Mouse (Mus musculus): Measurements from ENCODE around the gene Gm45062. TPM values are rescaled to one million over a fixed set of nuclear protein-coding genes. Genes with fewer than 3 reads are reported as not detected.

The Gm45062 gene
- polyA plus RNA-seq, 1 experiment = 2.0 TPM

DNA sequence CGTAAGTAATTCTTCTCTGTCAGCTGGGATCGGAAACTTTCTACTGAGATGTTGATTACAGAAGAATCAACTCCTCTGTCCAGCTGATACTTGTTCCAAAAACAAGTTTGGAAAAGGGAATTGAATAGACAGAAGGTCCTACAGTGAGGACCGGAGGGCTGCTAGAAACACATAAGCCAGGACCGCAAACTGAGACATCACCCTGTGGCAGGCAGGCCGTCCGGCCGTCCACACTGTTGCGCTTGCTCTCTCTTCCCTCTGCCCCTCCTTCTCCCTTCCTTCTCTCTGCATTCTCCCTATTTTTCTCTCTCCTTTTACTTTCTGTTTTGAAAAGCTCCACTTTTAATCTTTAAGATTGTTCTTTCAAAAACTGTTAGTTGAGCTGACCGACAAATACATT, 332.4 kb downstream of the Gm45062 start:
- H3K27ac ChIP-seq (ENCODE audit: insufficient read depth, low read depth, low read length) = no peak overlapping the region
- H3K4me3 ChIP-seq (ENCODE audit: insufficient read depth, low read depth, low read length) = no peak overlapping the region
- no peaks in the 10 kb centered on the region for H3K4me1 ChIP-seq (ENCODE audit: control insufficient read depth, insufficient read depth, low read length)
- H3K36me3 ChIP-seq (ENCODE audit: control insufficient read depth, insufficient read depth, low read length) = no peaks in the 10 kb centered on the region
- no peaks in the 10 kb centered on the region for H3K27me3 ChIP-seq (replicated peaks; ENCODE audit: control insufficient read depth, insufficient read depth, low read length)
- TF ChIP-seq CTCF (conservative IDR thresholded peaks at IDR 0.05; ENCODE audit: insufficient read depth, insufficient read length, low read depth, low read length) (no peak), POLR2A (IDR thresholded peaks at IDR 0.05; ENCODE audit: low read depth, low read length) (no peak)
- no peak for DNase-seq
- 87% methylated on average over 9 of the region's 9 CpGs for WGBS

DNA sequence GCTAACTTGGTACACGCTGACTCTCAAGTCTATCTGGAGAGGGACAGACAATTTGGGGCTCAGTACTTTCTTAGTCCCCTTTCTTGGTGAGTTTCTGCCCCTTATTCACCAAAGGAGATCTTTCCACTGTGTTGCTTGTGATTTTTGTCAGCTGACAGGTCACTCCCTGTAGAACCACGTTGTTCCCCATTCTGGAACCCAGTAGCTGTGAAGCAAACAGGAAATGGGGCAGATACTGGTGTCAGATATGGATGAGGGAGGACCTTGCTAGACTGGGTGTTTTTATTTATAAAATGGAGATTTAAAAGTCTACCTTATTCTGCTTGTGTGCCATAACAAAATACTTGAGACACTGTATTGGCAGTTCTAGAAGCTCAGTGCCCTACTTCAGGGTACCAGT, 358.1 kb downstream of the Gm45062 start:
- 75% methylated on average over 2 of the region's 2 CpGs for WGBS
- Histone ChIP-seq H3K27me3 (replicated peaks; ENCODE audit: control insufficient read depth, insufficient read depth, low read length) (no peaks in the 10 kb centered on the region), H3K4me1 (ENCODE audit: control insufficient read depth, insufficient read depth, low read length) (no peaks in the 10 kb centered on the region), H3K4me3 (ENCODE audit: insufficient read depth, low read depth, low read length) (no peak overlapping the region), H3K27ac (ENCODE audit: insufficient read depth, low read depth, low read length) (no peak overlapping the region), H3K36me3 (ENCODE audit: control insufficient read depth, insufficient read depth, low read length) (no peaks in the 10 kb centered on the region)
- TF ChIP-seq POLR2A (IDR thresholded peaks at IDR 0.05; ENCODE audit: low read depth, low read length) (no peak), CTCF (conservative IDR thresholded peaks at IDR 0.05; ENCODE audit: insufficient read depth, insufficient read length, low read depth, low read length) (no peak)
- DNase-seq = no peak

GRCm38 (mm10) chr6:8619582-8620350, 360.5 kb downstream of the Gm45062 start:
- TF ChIP-seq CTCF (conservative IDR thresholded peaks at IDR 0.05; ENCODE audit: insufficient read depth, insufficient read length, low read depth, low read length) (no peak), POLR2A (IDR thresholded peaks at IDR 0.05; ENCODE audit: low read depth, low read length) (no peak)
- no peaks in the 10 kb centered on the region for H3K27me3 ChIP-seq (replicated peaks; ENCODE audit: control insufficient read depth, insufficient read depth, low read length)
- H3K4me3 ChIP-seq (ENCODE audit: insufficient read depth, low read depth, low read length) = no peak overlapping the region
- no peaks in the 10 kb centered on the region for H3K4me1 ChIP-seq (ENCODE audit: control insufficient read depth, insufficient read depth, low read length)
- no peak overlapping the region for H3K27ac ChIP-seq (ENCODE audit: insufficient read depth, low read depth, low read length)
- DNase-seq = no peak
- WGBS = 67% methylated on average over 4 of the region's 4 CpGs
- no peaks in the 10 kb centered on the region for H3K36me3 ChIP-seq (ENCODE audit: control insufficient read depth, insufficient read depth, low read length)

DNA sequence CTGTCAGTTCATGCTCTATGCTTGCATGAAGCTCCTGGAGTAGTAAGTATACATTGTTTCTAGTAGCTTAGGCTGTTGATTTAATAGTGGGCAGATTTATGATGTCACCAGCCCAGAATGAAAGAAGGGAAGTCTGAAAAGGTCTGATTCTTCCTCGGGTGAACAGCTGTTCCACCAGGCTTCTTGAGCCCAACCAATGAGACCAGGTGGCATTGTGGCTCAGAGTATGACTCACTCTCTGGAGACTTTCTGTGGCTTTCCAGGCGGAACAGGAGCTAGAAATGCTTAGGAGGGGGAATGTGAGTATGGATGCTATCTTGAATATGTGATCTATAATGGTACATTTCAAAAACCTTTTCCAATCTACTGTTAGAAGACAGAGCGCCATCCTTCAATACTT, 363.8 kb downstream of the Gm45062 start:
- TF ChIP-seq CTCF (conservative IDR thresholded peaks at IDR 0.05; ENCODE audit: insufficient read depth, insufficient read length, low read depth, low read length) = no peak
- no peak for TF ChIP-seq POLR2A (IDR thresholded peaks at IDR 0.05; ENCODE audit: low read depth, low read length)
- no peak for DNase-seq
- Histone ChIP-seq H3K27ac (ENCODE audit: insufficient read depth, low read depth, low read length) (no peak overlapping the region), H3K4me1 (ENCODE audit: control insufficient read depth, insufficient read depth, low read length) (no peaks in the 10 kb centered on the region), H3K4me3 (ENCODE audit: insufficient read depth, low read depth, low read length) (no peak overlapping the region), H3K27me3 (replicated peaks; ENCODE audit: control insufficient read depth, insufficient read depth, low read length) (no peaks in the 10 kb centered on the region), H3K36me3 (ENCODE audit: control insufficient read depth, insufficient read depth, low read length) (no peaks in the 10 kb centered on the region)
- 58% methylated on average over 3 of the region's 3 CpGs for WGBS

- 88% methylated on average over 8 of the region's 8 CpGs for WGBS
- H3K27me3 ChIP-seq (replicated peaks; ENCODE audit: control insufficient read depth, insufficient read depth, low read length) = no peaks in the 10 kb centered on the region
- no peaks in the 10 kb centered on the region for H3K4me1 ChIP-seq (ENCODE audit: control insufficient read depth, insufficient read depth, low read length)
- no peaks in the 10 kb centered on the region for H3K36me3 ChIP-seq (ENCODE audit: control insufficient read depth, insufficient read depth, low read length)
- no peak overlapping the region for H3K4me3 ChIP-seq (ENCODE audit: insufficient read depth, low read depth, low read length)
- DNase-seq = no peak
- no peak overlapping the region for H3K27ac ChIP-seq (ENCODE audit: insufficient read depth, low read depth, low read length)
- no peak for TF ChIP-seq POLR2A (IDR thresholded peaks at IDR 0.05; ENCODE audit: low read depth, low read length)
- TF ChIP-seq CTCF (conservative IDR thresholded peaks at IDR 0.05; ENCODE audit: insufficient read depth, insufficient read length, low read depth, low read length) = no peak
Measured at GRCm38 (mm10) chr6:8628226-8628625, 369.0 kb downstream of the Gm45062 start.

- 66% methylated on average over 7 of the region's 7 CpGs for WGBS
- Histone ChIP-seq H3K36me3 (ENCODE audit: control insufficient read depth, insufficient read depth, low read length) (no peaks in the 10 kb centered on the region), H3K27ac (ENCODE audit: insufficient read depth, low read depth, low read length) (no peak overlapping the region), H3K4me1 (ENCODE audit: control insufficient read depth, insufficient read depth, low read length) (no peaks in the 10 kb centered on the region), H3K27me3 (replicated peaks; ENCODE audit: control insufficient read depth, insufficient read depth, low read length) (no peaks in the 10 kb centered on the region), H3K4me3 (ENCODE audit: insufficient read depth, low read depth, low read length) (no peak overlapping the region)
- no peak for DNase-seq
- no peak for TF ChIP-seq CTCF (conservative IDR thresholded peaks at IDR 0.05; ENCODE audit: insufficient read depth, insufficient read length, low read depth, low read length)
- no peak for TF ChIP-seq POLR2A (IDR thresholded peaks at IDR 0.05; ENCODE audit: low read depth, low read length)
Measured at GRCm38 (mm10) chr6:8628715-8629267, 369.5 kb downstream of the Gm45062 start.

DNA sequence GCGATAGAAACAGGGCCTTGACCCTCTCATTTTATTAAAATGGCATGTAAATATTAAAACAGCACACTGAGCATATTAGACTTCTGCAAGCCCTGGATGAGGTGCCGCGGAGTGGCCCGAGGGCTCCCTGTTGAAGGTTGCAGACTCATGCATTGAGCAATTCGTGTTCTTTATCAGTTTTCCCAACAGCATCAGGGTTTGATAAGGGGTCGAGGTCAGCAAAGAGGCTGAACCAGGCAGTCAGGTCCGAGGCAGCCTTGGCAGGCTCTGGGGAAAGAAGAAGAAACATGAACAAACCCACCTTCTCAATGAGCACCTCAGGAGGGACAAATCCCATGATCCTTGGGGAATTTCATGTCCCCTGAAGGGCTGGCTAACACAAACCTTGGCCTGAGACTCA, 371.3 kb downstream of the Gm45062 start:
- no peak for DNase-seq
- Histone ChIP-seq H3K27me3 (replicated peaks; ENCODE audit: control insufficient read depth, insufficient read depth, low read length) (no peaks in the 10 kb centered on the region), H3K27ac (ENCODE audit: insufficient read depth, low read depth, low read length) (no peak overlapping the region), H3K36me3 (ENCODE audit: control insufficient read depth, insufficient read depth, low read length) (no peaks in the 10 kb centered on the region), H3K4me3 (ENCODE audit: insufficient read depth, low read depth, low read length) (no peak overlapping the region), H3K4me1 (ENCODE audit: control insufficient read depth, insufficient read depth, low read length) (no peaks in the 10 kb centered on the region)
- TF ChIP-seq POLR2A (IDR thresholded peaks at IDR 0.05; ENCODE audit: low read depth, low read length) (no peak), CTCF (conservative IDR thresholded peaks at IDR 0.05; ENCODE audit: insufficient read depth, insufficient read length, low read depth, low read length) (no peak)
- 91% methylated on average over 7 of the region's 7 CpGs for WGBS
